Mouse (Mus musculus): Measurements from ENCODE around the gene Gm8909.
"Not testable (repeated sequence)": the region's sequence is repeated elsewhere in the genome, so short reads cannot be mapped to it uniquely, and the experiment has no call there.

Gm8909 gene

DNA sequence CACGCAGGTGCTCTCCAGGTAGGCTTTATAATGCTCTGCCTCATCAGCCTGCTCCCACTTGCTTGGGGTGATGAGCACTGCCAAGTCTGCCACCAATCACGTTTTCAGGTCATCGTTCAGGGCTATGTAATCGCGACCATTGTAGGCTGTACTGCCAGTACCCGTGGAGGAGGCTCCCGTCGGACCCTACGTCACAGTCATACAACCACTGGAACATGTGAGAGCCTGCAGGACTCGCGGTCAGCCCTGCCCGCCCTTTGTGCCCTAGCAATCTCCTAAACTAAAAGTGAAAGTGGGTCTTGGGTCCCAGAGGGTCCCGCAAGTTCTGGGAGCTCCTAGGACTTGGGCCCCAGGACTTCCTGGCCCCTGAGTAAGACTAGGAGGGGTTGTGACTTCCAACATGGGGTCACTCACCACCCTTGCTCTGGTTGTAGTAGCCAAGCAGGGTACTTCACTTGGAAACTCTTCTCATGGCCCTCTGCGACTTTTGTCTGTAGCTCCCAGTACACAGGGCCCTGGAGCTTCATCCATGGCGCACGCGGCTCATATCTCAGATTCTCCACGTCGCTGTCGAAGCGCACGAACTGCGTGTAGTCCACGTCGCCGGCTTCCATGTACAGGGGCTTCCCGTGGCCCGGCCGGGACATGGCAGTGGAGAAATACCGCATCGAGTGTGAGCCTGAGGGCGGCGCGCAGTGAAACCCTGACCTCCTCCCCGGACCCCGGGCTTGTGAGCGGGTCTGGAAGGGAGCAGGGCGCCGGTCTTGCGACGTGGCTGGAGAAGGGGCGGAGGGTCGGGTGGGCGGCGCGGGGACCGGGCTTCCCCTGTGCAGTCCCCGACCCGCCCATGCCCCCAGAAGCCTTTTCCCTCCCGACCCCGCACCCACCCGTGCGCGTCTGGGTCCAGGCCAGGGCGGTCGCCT, 6.9 kb downstream of the Gm8909 start:
- DNase-seq (ENCODE audit: low read depth, low spot score), result peak; percentile 36

DNA sequence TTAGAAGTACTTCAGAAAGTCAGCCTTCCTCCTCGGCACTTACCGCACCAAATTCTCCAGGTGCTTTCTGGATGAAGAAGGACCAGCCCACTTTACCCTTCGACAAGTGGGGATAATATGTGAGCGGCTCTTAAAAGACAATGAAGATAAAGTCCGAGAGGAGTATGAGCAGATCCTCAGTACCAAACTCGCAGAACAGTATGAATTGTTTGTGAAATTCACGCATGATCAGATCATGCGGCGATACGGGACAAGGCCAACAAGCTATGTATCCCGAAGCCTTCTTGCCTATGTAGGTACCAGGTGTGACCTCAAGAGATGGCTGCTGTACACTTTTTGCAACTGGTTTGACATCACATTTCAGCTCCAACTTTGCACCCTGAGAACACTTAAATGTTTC, 10.1 kb downstream of the Gm8909 start:
- not testable (repeated sequence) for DNase-seq (ENCODE audit: low read depth, low spot score)

DNA sequence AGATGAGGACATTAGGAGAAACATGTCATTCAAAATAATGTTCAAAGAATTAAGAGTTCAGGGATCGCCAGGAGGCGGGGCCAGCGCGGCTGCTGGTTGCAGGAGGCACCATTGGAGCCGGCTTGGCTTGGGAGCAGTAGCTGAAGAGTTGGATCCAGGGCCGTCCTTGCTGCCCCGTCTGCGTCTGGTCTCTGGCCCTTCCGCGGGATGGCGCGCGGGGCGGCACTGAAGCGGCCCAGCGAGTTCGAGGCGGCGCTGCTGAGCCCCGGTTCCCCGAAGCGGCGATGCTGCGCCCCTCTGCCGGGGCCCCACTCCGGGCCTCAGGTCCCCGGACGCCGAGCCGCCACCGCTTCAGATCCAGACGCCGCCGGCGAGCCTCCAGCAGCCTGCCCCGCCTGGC, 10.6 kb downstream of the Gm8909 start:
- not testable (repeated sequence) for DNase-seq (ENCODE audit: low read depth, low spot score)

DNA sequence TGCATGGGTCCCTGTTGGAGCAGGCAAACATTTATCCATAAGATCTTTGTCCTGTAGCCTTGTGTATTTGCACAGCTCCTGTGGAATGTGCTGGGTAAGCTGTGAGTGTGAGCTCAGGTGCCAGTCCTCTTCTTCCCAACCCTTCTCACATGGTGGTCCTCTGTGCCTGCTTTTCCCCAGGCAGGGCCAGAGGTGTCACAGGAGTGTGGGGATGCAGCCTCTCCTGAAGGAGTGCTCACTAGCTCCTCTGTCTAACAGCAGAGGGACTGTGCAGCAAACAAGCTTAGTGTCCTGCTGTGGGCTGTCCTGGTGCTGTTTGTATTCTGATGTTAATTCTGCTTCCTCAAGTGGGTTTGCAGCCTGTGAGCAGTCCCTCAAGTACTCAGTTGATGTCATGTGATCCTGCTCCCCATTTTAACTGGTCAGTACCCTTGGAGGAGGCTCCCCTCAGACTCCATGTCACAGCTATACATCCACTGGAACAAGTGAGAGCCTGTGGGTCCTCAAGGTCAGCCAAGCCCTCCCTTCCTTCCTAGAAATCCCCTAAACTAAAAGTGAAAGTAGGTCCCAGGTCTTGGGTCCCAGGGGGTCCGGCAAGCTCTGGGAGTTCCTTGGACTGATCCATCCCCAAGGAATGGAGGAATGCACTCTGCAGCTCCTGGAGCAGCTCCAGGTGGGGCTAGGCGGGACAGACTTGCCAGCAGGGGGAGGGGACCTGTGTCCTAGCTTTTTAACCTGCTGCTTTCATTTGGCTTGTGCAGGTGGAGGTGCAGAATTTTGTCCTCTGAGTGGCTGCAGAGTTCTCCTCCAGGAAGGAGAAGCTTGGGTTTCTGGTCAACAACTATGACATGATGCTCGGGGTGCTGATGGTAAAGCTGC, 13.8 kb downstream of the Gm8909 start:
- no peak for DNase-seq (ENCODE audit: low read depth, low spot score)

DNA sequence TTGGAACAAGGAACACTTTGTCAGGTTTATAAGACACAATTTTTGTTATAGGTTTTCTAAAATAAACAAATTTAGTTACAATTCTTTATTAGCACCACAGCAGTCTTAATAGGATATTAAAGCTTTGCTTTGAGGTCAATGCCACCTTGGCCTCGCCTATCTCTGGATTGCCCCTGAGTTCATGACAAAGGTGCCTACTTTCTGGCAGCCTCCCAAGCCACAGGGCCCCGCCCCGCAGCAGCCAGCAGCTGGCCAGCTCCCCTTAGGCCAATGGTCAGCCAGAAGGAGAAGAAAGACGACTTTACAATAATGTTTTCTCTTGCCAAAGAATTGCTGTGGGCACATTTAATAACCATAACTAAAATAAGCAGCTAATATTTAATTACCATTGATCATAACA, 17.1 kb downstream of the Gm8909 start:
- DNase-seq (ENCODE audit: low read depth, low spot score), result not testable (repeated sequence)

DNA sequence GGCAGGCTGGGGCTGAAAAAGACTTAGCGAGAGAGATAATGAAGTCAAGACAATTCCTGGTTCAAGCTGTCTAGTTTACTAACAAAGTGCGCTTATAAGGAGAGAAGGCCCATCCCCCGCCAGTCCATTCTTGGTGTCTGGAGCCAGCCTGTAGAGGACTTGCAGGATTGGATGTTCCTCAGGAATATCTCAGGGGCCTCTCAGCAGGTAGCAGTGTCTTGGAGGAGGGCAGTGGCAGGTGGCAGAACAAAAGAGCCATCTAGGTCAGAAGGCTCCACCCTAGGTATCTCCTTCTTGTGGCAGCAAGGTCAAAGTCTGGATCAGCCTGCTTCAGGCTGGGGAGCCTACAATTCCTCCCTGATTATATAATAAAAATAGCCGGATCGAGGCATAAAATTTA, 19.9 kb downstream of the Gm8909 start:
- DNase-seq (ENCODE audit: low read depth, low spot score), result not testable (repeated sequence)

DNA sequence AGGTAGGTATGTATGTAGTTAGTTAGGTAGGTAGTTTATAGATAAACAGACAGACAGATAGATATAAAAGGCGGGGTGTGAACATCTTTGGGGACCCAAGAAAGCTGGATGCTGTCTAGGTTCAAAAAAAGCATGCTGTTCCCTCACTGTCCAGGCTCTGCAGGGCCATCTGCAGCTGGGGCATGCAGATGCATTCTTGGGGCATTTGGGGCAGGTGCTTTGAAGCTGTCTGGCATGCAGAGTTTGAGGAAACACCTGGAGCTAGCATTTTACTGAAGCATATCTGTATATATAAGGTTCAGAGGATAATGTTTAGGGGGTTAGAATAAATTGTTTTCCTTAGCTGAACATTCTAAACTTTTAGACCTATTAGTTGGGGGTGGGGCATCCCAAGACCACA, 21.4 kb downstream of the Gm8909 start:
- not testable (repeated sequence) for DNase-seq (ENCODE audit: low read depth, low spot score)

DNA sequence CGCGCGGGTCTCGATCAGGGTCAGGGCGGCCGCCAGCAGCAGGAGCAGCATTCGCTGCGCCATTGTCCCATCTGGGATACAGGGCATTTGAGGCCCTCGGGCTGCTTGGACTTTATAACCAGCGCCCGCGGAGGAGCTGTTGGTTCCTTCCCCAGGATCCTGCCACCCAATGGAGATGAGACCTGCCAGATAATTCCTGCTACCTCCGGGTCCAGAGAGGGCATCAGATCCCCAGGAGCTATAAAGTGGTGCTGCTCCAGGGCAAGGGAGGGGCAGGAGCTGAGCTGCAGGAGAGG, 22.5 kb downstream of the Gm8909 start:
- not testable (repeated sequence) for DNase-seq (ENCODE audit: low read depth, low spot score)

DNA sequence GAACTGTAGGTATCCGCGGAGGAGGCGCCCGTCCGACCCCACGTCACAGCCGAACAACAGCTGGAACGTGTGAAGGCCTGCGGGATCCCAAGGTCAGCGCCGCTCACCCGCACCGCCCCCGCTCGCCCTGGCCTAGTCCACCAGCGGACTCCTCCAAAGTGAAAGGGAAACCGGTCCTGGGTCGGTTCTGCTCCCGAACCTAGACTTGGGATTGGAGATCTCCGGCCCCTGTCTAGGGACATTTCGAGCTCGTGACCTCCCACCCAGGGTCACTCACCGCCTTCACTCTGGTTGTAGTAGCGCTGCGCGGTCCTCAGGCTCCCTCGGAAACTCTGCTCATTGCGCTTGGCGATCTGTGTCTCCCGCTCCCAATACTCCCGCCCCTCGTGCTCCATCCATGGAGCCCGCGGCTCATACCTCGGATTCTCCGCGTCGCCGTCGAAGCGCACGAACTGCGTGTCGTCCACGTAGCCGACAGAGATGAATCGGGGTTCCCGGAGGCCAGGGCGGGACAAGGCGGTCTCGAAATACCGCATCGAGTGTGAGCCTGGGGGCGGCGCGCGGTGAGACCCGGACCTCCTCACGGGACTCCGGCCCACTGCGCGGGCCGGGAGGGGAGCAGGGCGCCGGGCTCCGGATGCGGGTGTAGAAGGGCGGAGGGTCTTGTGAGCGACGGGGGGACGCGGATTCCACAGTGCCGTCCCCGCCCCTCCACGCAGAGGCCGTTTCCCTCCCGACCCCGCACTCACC, 23.1 kb downstream of the Gm8909 start:
- peak; percentile 56 for DNase-seq (ENCODE audit: low read depth, low spot score)

DNA sequence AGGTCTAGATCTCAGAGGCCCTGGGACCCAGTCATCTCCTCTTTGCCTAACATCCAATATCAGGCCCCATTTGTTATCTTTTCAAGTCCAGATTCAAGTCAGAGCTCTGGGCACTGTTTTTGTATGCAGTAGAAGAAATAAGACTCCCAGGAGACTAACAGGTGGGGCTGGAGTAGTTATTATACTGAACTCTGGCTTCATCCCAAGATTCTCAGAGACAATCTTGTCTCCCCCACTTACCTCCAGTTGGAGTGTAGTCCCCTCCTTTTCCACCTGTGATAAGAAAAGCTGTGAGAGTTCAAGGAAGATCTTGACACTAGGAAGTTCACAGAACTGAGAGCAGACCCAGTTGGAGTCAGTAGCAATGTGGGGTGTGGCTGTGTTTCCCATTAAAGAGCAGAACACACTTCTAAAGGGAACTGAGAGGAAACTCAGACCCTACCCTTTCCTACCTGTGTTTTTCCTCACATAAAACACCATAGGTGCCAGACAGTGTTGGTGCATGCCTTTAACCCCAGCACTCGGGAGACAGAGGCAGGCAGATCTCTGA, 32.0 kb downstream of the Gm8909 start:
- DNase-seq (ENCODE audit: low read depth, low spot score), result not testable (repeated sequence)

DNA sequence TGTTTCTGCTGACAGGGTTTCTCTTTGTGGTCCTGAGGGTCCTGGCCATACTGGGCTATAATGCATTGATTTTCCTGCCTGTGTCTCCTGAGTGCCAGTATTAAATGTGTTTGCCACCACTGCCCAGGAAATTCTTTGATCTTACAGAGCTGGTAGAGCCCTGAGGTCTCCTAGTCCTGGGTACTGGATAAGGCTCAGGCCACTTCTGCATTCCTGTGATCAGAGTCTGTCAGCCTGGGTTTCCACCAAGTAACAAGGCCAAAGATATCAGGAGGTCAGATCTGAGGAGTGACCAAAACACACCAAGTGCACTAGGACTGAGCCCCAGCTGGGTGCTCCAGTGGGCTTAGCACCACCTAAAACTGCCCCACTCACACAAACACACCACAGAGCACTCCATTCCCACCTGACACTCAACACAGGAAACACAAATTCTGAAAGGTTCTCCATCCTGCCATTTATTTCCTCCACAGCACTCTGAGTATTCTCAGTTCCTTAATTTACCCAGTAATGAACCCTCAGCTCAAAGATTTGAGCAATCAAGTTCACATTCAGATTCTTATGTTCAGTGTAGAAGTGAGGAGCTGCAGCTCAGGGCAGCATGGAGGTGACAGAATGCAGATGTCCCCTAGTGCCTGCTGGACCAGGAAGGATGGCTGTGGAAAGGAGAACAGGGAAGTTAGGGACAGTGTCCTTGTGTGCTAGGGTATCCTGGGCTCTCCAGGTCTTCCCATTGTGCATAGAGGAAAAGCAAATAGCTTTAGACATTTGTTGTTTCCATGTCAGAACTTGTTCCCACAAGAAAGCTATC, 32.7 kb downstream of the Gm8909 start:
- not testable (repeated sequence) for DNase-seq (ENCODE audit: low read depth, low spot score)

DNA sequence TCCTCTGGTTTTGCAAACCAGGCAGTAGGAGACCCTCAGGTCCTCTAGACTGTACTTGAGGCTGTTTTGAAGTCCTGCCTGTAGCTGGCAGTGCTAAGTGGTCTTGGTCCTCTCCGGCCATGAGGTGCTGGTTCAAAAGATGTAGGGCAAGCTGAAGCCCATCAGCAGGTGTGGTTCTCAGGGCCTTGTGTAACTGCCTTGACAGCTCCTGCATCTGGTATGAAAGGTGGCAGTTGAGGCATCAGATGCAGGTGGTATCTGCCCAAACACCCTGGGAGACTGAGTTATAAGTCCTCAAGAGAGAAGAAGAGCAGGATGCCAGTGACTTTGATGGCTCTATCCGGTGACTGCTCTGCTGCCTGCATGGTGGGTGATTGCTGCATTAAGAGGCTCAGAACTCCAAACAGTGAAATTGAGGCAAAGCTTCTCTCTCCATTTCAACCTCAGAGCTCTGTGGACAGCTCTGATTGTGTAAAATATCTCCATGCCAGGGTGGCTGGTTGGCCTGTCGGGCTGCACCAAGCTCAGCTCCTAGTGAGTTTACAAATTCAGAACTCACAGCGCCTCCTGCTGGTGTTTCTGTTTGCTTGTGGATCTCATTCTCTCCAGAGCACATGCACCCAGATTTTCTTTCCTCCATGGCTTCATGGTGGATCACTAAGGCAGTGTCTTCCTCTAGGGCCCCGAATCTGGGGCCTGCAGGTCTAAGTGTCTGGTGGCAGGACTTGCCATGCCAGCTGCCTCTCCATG, 36.6 kb downstream of the Gm8909 start:
- DNase-seq (ENCODE audit: low read depth, low spot score), result peak; percentile 34

DNA sequence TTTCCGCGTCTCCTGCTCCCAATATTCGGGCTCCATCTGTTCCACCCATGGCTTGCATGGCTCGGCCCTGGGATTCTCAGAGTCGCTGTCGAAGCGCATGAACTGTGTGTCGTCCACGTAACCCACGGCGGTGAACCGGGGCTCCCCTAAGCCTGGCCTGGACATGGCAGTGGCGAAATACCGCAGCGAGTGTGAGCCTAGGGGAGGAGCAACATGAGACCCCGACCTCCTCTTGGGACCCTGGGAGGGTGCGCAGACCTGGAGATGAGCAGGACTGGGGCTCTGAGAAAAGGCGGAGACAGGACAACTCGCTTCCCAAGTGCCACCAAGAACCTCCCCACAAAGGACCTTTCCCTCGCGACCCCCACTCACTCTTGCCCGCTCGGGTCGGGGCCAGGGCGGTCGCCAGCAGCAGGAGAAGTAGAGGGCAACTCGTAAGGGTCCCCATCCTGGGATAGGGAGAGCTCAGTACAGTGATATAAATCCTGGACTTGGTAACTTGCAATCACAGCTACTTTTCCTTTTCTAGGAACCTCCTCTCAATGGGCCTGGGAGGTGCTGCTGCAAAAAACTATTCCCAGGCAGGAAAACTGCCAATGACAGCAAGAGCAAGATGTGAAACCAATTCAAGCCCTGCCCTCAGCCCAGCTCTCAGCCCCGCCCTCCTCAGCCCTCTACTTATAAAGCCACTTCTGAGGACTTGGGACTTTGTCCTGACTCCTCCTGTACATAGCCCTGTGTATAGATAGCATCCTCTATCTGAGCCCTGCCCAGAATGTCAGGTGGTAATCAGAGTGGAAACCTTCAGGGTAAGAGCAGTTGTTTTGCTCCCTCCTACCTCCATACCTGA, 39.1 kb downstream of the Gm8909 start, which contains the start of gene Gm7030:
TSS of gene Gm7030 (minus strand) at position 458 of the 850 bp plus-strand sequence.
- DNase-seq (ENCODE audit: low read depth, low spot score), result not testable (repeated sequence)

DNA sequence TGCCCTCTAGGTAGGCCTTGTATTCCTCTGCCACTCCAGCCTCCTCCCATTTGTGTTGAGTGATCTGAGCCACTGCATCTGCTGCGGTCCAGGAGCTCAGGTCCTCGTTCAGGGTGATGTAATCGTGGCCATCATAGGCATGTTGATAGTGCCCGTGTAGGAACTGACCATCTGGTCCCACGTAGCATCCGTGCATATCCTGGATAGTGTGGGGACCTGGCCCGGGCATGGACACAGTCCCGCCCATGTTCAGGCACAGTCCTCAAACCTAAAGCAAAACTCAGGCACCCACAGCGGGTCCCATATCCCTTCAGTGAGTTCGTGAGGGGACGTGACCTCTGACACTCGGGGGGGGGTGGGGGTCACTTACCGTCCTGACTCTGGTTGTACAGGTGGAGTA, 39.8 kb downstream of the Gm8909 start:
- not testable (repeated sequence) for DNase-seq (ENCODE audit: low read depth, low spot score)

DNA sequence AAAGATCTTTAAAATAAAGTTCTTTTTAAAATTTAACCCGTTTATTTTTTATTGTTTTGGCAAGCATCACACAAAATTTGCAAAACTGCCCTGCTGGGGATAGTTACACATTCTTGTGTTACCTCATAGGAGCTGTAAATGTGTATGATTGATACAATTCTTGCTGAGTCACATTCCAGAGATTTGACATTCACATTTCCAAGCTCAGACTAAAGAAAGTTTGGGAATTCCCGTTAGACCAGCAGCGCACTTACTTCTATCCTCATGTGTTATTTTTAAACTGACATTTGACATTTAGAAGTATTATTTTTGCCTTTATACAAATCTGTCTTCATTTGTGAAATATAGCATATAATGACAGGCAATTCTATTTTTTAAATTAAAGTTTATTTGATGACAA, 44.2 kb downstream of the Gm8909 start:
- DNase-seq (ENCODE audit: low read depth, low spot score), result not testable (repeated sequence)

DNA sequence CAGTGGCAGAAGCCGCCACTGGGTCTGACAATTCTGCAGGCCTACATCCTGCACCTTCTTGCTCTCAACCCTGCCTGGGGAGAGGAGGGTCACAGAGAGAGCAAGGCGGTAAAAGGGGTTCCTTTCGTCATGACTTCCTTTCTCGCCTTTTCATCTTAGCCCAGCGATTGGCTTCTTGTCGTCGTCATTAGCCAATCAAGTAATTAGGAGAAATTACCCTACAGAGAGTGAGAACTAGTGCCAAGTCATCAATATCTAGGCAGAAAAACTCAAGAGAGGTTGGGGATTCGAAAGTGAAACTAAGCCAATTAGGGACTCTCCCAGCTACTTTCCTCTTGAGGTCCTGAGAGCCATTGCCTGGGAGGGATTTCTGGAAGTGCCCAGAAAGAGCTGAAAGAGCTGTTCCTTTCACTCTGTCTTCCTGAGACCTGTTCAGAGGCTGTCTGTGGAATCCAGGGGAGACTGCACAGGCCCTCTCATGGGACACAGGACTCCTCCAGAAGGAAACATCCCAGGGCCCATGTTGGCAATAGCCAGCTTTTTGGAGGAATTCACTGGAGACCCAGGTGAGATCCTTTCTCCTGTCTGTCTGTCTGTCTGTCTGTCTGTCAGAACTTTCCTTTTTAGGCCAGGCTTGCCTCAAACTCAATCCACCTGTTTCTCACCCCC, 46.9 kb downstream of the Gm8909 start, which contains the start of gene Gm19684:
TSS of gene Gm19684 (plus strand) at position 327 of the 669 bp plus-strand sequence.
- peak; percentile 97 for DNase-seq (ENCODE audit: low read depth, low spot score)

DNA sequence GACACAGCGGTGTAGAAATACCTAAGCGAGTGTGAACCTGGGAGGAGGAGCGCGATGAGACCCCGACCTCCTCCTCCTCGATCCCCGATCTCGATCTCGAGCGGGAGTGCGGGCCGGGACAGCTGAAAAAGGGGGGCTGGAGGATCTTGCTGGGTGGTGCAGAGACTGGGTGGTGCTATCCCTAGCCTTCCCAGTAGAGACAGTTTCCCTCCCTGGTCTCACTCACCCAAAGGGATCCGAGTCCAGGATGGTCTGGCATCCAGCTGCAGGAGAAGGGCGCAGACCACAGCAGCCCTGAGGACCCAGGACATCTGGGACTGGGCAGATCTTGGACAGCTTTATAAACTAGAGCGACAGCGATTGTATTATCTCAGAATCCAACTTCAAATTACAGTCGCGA, 47.5 kb downstream of the Gm8909 start:
- DNase-seq (ENCODE audit: low read depth, low spot score), result not testable (repeated sequence)

DNA sequence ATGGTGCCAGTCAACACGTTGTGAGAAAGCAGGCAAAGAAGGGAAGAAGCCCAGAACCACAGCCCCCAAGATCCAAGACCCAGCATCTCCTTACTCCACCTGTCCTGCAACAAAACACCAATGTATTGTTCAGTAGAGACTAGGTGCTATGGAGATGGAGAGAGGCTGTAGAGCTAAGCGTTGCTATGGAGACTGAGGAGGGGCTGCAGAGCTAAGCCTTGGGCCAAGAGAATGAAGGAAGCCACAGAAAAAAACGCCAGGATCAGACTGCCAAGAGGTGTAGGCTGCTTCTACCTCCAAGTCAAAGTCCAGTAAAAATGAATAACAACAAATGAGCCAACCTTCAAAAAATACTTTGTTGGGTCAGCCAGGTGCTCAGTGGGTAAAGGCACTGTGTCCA, 51.8 kb downstream of the Gm8909 start:
- not testable (repeated sequence) for DNase-seq (ENCODE audit: low read depth, low spot score)
